Mouse (Mus musculus): ENCODE data around the gene Ttll8.

Gene Ttll8

DNA sequence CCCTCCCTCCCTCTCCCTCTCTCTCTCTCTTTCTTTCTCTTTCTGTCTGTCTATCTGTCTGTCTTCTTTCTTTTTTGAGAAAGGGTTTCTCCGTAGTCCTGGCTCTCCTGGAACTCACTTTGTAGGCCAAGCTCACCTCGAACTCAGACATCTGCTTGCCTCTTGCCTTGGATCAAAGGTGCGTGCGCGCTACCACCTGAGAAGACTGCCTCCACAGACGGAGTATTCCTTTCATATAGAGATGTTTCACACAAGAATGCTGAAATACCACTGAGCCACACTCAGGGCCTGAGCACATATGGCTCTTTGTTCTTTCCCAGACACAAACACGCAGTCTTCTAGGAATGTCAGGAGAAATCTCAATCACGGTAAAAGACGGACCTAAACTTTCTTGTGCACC is 70.9 kb downstream of the Ttll8 start:
- no peak for DNase-seq (ENCODE audit: extremely low spot score, low spot score)

DNA sequence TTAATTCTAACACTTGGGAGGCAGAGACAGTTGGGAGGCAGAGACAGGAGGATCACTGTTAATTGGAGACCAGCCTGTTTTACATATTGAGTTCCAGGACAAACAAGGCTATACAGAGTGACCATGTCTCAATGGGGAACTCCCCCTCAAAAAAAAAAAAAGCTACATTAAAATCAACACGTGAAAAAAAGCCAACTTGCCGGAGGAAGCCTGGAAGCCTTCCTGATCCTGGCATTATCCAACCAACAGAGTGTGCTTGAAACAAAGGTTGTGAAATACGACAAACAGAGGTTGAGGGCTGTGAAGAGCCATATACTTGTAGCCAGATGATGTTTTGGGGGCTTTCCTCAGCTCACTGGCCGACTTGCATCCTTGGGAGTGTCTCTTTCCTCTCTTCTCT is 71.4 kb downstream of the Ttll8 start:
- DNase-seq (ENCODE audit: extremely low spot score, low spot score) = no peak

DNA sequence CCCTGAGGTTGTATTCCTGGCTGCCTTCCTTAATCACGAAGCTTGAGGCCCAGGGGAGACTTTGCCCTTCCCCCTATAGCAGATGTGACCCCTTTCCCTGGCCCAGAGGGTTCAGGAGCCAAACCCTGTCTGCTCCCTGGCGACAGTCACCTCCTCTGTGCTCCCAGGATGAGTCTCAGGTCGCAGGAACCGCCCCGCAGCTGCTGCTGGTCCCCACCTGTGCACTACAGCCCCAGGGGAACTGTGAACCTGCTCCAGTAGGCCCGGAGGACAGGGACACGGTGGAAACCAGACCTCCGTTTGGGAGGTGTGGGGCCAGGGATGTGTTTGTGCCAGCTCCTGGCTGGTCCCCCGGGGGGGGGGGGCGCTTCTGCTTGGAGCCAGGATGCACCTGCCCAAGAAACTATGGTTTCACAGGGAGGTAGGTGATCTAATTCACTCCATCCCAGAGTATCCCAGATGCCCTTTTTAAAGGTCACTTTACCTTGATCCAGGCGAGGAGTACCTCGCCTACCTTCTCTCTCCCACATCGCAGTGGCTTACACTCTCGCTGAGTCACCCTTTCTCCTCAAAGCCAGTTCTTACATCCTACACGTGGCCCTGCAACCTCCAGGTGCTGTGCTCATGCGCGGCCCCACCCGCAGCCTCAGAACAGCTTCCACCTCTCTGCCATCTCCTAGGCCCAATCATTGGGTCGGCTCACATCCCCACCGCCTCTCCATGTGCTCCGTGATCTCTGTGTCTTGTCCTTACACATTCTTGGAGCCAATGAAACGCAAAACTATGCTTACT is 72.8 kb downstream of the Ttll8 start:
- DNase-seq (ENCODE audit: extremely low spot score, low spot score) = no peak

DNA sequence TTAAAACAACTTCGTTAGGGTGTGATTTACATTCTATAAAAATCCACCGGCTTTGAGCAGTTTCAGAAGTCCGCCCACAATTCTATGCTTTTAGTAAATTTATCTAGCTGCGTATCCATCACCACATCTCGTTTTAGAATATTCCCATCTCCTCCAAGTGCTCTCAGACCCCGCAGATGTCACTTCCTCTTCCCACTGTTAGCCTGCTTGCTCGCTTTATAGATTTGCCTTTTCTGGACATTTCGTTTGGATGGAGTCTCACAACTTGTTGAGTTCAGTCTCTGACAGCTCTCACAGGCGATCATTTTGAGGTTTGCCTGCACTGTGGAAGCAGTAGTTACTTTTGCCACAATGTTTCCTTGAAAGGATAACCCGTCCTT is 77.2 kb downstream of the Ttll8 start:
- no peak for DNase-seq (ENCODE audit: extremely low spot score, low spot score)

DNA sequence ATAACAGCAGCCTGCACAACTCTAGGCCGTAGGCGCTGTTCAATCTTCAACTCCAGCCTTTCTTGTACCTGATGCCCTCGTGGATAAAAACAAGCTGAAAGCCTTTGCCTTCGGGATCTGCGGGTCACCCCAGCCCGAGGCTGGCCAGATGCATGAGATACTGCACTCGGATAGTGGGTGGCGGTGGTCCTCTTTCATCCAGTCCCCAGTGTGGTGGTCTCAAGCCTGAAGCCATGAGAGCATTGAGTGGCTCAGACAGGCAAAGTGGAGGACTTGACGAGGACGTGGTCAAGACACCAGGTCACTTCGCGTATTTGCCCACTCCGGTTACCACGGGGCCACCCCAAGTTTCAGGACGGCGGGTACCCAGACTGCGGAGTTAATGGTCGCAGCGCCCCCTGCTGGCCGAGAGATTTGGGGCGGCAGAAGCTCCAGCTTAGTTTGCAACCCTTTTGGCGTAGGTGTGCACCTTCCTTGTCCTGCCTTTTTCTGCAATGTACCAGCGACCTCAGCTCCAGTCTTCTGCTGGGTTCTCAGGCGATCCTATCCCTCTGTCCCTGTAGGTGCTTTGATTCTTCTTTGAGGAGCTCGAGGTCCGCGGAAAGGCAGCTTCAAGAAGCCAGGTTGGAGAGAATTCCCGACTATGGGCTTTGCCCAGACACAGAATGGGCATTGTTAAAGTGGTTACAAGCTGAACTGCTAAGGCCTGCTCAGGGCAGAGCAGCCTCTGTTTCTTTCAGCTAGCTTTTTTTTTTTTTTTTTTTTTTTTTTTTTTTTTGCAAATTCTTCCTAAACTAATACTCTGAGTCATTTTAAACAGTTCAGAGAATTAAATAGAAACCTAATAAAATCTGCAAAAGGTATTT is 77.8 kb downstream of the Ttll8 start:
- peak; percentile 89 for DNase-seq (ENCODE audit: extremely low spot score, low spot score)

DNA sequence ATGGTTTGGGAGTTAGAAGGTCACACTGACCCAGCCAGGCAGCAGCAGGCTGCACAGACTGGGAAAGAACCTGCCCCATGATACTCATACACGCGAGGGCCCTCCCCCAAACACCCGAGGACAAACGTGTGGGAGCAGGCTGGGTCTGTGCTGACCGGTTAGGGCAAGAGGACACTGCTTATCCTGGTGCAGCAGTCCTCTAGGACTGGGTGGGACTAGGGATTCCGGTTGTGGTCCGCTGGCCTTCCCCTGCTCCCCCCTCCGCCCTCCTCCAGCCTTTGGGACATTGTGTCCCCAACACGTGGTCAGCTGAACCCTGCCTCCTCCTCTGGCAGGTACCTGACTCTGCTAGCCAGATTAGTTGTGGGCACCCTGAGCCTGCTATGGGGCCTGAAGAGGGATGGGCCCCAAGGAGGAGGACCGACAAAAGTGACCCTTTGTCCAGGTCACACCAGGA is 78.6 kb downstream of the Ttll8 start:
- no peak for DNase-seq (ENCODE audit: extremely low spot score, low spot score)

DNA sequence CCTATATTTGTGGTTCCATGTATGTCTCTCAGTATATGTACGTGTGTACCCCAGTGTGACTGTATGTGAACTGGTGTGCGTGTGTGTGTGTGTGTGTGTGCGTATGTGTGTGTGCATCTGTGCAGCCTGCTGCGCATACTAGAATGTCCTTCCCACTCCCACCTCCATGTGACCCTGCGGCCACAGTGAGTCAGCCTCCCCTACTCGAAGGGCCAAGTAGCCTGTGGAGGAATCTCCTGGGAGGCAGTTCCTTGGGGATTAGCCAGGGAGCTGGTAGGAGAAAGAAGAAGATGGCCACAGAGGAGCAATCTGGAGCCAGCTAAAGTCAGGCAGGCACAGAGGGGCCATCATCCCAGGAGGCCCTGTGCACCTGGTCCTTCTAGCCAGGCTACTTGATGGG is 79.7 kb downstream of the Ttll8 start:
- DNase-seq (ENCODE audit: extremely low spot score, low spot score) = no peak

DNA sequence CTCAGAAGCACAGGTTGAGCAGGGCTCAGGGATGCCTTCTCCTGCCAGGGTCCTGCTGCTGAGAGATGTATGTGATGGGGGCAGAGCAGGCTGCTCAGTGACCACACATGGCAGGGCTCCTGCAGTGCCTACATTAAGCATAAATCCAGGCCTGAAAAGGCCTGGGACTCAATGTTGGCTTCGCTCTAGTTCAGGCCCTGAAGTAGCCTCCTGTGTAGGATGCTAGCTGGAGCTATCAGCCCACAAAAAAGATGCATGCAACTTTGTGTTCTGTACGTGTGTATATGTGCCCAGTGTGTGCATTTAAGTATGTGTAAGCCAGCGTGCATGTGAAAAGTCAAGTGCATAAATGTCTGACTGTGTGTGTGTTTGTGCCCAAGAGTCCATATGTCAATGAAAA is 80.2 kb downstream of the Ttll8 start:
- DNase-seq (ENCODE audit: extremely low spot score, low spot score) = no peak

DNA sequence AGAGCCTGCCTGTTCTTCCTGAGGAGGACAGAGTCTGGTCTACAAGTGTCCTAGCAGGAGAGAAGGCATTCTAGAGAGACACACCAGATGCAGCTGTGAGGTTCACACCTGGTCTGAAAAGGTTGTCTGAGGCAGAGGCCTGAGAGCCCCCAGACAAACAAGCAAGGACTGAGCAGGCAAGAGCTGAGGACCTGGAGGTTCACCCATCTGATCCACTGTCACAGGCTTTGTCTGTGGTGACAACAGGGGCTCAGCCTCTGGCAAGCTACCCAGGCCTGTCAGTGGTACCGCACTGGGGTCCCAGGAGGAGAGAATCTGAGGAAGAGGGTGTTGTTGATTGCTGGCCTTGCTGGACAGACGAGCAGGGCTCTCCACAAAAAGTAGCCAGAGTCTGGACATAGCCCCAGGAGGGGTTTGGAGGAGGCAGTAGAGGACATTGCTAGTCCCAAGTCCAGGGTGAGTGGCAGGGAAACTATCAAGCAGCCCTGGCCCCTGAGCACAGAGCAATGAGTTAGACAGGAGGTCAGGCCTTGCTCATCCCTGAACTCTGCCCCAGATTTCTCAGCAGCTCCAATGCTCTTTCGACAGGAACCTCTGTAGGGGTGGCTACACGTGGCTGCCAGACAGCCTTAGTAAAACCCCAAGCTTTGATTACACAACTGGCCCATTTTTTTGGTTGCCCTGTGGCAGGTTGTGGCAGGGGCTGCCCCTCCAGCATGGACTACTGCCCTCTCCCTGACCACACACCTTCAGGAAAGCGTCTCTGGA is 83.6 kb downstream of the Ttll8 start:
- DNase-seq (ENCODE audit: extremely low spot score, low spot score) = no peak

DNA sequence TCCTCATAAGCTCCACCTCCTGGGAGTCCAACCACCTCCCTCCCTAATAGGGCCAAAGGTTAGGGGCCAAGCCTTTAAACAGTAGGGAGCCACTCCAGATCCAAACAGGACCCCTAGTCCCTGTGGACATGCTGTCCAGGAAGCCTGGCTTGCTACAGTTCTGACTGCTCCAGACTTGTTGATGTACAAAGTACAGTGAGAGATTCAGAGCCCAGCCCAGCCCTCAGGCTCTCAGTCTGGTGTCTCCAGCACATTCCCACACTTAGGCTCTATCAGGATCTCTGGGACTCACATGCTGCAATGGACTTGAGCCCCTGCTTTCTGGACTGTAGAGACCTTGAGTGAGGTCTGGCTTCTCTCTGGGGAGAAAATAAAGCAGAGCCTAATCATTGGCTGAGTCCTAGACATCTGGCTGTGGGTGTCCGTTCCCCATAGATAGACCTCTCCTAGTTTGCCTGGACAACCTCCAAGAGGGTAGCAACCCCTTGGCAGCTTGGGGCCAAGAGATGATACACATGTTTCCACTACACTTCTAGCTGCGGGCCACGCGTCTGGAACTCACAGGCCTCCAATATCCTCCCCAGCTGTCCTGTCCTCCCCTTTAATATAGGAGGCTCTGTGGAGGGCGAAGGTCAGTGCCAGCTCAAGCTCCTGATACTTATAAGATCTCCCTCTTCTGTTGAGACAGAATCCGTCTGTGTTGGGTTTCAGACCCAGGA is 86.0 kb downstream of the Ttll8 start:
- DNase-seq (ENCODE audit: extremely low spot score, low spot score) = no peak

DNA sequence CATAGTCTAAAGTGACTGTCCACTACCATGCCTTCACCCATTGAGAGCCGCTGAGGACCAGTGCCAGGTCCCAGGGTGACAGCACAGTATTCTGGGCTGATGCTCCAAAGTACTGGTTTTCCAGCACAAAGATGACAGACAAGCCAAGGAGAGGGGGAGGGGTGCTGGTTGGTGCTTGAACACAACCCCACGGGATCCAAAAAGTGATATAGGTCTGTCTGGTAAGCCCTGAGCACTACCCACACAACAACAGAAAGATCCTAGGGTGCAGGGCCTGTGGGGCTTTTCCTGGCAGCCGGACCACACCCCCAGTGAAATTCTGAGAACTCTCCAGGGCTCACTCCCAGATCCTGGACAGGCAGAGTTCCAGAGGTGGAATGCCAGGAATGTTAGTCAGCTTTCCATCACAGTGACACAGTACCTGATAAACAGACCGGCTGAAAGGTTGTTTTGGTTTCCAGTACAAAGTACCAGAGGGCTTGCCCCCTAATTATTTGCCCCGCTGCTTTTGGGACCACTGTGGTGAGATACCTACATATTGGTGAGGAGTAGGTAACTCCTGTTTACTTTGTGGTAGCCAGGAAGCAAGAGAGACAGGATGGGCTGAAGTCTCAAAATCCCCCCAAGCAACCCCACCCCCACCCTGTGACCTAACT is 86.7 kb downstream of the Ttll8 start:
- DNase-seq (ENCODE audit: extremely low spot score, low spot score) = no peak

DNA sequence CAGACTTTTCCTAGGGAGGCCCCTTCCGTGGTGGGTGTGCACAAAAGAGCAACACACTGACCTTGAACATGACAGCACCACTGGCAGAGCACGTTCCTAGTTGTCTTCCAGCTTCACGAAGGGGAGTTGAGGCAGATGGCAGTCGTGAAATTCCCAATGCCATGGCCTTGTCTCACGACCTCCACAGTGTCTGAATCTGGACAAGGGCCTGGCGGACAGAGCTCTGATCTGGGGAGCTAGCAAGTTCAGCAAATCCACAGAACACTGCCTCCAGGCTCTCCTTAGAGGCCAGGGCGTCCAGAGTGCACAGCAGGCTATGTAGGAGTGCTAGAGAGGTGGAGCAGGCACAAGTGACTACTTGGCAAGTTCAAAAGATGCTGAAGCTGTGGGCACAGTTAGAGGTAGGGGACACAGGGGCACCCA is 87.3 kb downstream of the Ttll8 start:
- no peak for DNase-seq (ENCODE audit: extremely low spot score, low spot score)

DNA sequence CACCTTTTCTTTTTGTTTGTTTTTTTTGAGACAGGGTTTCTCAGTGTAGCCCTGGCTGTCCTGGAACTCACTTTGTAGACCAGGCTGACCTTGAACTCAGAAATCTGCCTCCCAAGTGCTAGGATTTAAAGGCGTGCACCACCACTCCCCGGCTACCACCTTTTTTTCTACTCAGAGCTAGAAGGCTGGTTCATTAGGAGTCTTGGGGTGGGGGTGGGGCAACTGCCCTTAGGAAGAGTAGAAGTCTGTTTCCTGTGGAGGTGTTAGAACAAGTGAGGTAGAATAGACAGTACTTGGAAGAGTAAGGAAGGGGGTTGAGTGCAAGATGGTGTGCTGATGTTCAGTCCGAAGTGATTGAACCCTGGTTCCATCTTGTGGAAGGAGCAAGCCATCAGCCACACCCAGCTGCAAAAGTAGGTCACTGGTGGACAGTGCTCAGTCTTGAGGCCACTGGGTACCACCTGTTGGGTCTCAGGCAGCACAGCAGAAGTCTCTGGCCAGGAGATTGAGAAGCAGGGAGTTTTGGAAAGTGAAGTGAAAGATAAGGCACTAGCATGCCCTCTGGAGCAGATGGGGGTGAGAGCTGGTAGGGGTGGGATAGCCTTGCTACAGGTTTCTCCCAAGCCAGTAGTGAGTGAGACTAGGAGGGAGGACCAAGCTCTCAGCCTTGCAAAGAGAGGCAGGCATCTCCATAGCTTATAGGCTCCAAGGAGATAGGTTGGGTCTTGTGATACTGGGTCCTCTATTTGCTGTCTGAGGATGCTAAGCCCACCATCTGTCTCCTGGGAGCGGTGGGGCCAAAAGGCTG is 88.1 kb downstream of the Ttll8 start:
- no peak for DNase-seq (ENCODE audit: extremely low spot score, low spot score)

DNA sequence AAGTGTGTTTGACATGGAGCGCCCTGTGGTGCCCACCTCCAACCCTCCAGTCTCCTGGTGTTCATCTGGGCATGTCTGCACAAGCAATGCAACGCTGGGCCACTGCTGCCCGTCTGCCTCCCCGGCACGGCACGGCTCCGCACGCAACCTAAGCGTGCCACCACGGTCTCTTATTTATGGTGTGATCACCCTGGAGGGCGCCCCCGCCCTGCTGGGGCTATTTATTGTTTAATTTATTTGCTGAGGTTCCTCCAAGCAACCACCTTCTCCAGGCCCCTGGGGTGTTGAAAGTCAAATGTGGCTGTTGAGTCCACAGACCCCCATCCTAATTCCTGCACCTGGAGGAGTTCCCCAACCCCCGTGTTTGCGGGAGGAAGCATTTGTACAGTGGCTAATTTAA is 89.2 kb downstream of the Ttll8 start:
- no peak for DNase-seq (ENCODE audit: extremely low spot score, low spot score)

DNA sequence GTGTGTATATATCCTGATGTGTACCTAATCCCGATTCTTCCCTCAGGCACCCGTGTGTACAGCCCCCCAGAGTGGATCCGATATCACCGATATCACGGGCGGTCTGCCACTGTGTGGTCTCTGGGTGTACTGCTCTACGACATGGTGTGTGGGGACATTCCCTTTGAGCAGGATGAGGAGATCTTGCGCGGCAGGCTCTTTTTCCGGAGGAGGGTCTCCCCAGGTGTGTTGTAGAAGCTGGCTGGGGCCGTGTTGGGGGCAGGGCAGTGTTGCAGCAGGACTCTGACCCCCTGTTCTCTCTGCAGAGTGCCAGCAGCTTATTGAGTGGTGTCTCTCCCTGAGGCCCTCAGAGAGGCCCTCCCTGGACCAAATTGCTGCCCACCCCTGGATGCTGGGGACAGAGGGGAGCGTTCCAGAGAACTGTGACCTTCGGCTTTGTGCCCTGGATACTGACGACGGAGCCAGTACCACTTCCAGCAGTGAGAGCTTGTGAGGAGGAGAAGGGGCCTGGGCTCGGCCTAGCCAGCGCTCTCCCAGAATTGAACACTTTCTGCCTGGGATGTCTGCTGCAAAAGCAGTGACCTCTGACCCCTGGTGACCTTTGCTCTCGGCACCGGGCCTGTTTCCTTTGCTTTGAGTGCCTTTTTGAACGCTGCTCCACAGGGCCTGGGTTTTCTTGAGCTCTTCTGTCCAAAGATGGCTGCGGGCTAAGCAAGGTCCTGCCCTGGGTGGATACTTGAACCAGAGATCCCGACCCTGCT is 89.8 kb downstream of the Ttll8 start:
- no peak for DNase-seq (ENCODE audit: extremely low spot score, low spot score)

DNA sequence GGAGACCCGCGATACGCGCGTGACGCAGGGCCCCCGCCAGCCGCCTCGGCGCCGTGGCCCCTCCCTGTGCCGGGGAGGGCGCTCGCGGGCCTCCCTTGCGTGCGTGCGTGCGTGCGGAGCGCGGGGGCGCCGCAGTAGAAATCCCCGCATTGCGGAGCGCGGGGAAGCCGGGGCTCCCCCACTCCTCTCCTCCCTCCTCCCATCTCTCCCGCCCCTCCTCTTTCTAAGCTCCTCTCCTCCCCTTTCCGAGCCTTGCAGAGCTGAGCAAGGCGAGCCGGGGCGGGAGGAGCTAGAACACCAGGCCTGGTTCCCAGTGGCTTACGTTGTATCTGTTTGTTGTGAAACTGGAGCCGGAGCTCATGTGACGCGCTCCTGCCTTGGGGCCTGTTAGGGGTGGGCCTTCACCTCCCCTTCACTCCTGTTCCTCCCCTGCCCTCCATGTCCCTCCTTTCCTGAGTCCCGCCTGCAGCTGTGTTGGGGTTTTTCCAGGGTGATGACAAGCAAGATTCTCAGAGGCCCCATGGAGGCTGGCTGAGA is 90.5 kb downstream of the Ttll8 start:
- DNase-seq (ENCODE audit: extremely low spot score, low spot score) = peak; percentile 74

DNA sequence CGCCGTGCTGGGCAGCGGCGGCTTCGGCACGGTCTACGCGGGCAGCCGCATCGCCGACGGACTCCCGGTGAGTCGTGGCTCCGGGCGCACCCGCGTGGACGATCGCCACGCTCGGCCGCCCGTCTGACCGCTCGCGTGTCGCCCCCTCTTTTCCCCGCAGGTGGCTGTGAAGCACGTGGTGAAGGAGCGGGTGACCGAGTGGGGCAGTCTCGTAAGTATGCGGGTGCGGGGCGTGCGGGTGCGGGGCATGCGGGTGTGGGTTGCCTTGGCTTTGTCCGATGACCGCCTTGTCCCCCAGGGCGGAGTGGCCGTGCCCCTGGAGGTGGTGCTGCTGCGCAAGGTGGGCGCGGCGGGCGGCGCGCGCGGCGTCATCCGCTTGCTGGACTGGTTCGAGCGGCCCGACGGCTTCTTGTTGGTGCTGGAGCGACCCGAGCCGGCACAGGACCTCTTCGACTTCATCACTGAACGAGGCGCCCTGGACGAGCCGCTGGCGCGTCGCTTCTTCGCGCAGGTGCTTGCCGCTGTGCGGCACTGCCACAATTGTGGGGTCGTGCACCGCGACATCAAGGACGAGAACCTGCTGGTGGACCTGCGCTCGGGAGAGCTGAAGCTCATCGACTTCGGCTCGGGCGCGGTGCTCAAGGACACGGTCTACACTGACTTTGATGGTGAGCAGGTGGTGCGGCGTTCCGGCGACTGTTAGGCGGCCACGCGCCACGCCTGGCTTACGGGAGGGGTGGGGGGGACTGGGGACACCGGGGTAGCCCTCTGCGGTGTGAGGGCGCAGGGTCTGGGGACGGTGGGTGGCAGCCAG is 91.1 kb downstream of the Ttll8 start:
- DNase-seq (ENCODE audit: extremely low spot score, low spot score) = peak; percentile 71
